Mouse (Mus musculus) cerebellum, postnatal 25 days (tissue): ENCODE data around the gene Usp32.

Source experiments
- DNase-seq, 2 experiments: peaks; one replicate each; pipeline ENCODE4 v3.0.0; 2021; ENCODE audit warnings: mixed read lengths in 2 of 2

Usp32 gene

DNA sequence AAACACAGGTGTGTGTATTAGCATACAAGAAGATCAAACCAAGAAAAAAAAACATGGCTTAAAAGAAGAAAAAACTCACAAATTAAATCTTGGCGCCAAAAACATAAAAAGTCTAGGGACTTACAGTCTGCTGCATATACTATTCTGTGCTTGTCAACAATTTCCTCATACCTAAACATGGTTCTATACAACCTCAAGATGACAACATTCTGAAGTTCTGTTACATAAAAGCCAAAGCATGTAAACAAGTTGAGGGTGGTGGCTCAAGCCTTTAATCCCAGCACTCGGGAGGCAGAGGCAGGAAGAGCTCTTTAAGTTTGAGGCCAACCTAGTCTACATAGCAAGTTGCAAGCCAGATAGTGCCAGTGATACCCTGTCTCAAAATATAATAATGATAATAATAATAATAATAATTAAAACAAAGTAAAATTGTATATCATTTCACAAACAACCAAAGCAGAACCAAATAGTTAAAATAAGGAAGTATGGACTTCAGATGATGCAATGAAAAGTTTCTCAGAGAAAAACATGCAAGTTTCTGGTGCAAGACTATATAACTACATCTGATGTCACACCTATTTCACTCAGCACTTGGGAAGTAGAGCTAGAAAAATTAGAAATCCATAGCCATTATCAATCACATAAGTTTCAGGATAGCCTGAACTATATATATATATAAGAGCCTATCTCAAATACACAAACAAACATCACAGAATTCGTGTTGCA is 16.5 kb downstream of the Usp32 start:
- no peak for DNase-seq

DNA sequence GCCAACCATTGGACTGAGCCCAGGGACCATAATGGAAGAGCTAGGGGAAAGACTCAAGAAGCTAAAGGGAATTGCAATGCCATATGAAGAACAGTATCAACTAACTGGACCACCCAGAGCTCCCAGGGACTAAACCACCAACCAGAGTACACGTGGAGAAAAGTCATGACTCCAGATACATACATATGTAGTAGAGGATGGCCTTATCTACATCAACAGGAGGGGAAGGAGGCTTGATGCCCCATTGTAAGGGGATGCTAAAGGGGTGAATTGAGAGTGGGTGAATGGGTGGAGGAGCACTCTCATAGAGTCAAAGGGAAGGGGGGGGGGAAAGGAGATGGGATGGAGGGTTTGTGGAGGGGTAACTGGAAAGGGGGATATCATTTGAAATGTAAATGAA is 17.9 kb downstream of the Usp32 start:
- no peak for DNase-seq

DNA sequence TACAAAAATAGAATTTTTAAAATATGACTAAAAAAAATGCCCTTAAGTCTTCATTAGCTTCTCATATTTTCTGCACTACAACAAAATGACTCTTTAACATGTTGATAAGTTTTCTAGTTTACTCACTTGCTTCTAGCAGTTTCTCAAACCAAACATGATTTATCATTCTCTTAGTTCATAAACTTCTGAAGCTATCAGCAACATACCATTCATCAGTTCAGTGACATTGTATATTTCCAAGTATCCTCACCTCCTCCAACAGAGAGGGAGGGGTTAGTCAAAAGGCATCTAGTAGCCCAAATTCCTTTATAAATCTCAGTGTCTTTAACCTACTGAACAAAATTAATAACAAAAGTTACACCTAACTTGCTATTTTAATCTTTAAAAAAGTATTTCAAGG is 22.8 kb downstream of the Usp32 start:
- DNase-seq, result no peak

DNA sequence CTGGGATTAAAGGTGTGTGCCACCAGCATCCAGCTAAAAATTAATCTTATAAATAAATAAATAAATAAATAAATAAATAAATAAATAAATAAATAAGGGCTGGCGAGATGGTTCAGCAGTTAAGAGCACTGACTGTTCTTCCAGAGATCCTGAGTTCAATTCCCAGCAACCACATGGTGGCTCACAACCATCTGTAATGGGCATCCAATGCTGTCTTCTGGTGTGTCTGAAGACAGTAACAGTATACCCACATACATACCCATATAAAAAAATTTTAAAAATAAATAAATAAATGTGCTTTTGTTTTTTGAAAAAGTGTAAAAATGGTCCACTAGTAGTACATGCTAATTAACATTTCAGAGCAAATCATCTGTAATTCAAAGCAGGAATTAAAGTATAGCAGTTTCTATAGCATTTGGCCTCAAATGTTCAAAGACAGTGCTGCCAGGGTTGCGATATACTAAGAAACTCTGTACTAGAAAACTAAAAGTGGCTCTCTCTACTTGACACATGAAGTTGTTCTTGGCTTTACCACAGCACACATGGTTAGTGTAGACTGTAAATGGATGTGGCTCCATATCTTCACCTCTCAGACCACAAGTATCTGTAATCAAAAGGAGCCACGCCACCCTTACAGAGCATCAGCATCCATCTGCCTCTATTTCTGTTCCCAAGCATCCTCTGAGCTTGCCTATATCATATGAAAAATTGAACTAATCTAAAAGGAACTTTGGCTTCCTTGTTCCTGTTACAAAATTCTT is 23.7 kb downstream of the Usp32 start:
- DNase-seq, result no peak

DNA sequence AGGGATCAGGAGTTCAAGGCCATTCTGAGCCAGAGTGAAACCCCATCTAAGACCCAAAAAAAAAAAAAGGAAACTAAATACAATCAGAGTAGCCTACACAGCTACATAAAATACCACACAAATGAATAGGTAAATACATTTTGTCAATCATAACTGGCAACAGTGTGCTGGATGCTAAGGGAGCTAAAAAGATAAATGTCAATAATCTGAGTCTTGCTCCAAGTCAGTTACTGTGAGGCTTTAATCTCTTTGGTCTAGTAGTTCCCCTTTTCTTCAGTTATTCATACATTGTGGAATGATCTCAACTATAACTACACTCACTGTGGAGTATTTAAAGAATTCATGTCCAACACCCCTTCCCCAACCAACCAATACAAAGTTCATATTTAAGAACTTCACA is 30.0 kb downstream of the Usp32 start:
- DNase-seq, result no peak

DNA sequence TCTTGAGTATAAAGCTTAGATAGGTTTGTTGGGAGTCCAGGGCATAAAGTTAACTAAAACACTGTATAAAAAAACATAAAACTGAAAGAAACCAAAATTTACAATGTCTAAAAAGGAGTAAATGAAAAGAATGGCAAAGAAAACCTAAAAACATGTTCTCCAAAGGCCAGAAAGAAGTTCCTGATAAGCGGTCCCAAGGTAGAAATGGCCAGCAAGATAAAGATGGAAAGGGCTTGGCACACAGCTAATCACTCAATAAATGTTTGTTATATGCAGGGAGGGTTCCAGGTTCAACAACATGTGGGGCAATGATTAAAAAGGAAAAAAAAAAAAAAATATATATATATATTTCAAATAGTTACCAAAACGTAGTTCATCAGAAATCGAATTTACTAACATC is 32.7 kb downstream of the Usp32 start:
- DNase-seq, result no peak

DNA sequence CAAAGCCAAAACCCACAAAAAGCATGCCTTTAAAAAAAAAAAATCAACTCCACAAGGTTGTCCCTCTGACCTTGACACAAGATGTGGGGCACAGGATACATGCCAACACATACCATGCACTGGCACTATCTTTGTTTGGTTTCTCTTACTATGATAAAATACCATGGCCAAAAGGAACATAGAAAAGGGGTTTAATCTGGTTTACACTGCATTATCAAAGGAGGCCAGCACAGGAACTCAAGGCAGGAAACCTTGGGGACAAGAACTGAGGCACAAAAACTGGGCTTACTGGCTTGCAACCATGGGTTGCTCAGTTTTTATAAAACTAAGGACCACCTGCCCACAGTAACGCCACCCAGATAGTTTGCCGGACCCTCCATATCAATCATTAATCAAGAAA is 34.1 kb downstream of the Usp32 start:
- DNase-seq, result no peak

DNA sequence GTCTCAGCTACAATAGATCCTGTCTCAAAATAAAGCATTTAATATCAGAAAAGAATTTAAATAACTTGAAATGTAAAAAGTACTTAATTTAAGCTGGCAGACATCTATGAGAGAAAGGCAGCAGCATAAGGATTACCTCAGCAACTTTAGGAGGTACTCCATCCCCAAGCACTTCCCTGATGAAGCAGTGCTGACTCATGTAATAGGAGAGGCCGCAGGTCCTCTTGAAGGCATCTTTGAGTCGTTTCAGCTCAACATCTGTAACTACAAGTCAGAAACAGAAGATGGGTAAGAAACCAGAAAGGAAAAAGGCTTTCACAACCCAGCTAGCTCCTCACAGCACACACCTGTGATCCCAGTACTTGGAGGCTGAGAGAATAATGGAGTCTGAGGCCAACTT is 36.2 kb downstream of the Usp32 start:
- DNase-seq, result no peak

DNA sequence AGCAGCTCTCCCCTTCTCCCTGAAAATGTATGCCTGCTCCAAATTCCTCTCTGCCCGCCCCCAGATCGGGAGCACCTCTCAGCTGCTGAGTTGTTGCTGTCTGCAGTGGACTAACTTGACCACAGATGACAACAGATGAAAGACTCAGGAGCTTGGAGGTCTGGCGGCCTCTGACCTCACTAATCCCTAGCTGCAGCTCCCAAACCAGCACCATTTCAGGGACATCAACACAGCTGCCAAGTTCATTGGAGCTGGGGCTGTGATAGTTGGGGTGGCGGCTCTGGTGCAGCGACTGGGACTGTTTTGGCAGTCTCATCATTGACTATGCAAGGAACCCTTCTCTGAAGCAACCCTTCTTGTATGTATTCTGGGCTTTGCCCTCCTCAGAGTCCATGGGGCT is 44.8 kb downstream of the Usp32 start:
- no peak for DNase-seq

DNA sequence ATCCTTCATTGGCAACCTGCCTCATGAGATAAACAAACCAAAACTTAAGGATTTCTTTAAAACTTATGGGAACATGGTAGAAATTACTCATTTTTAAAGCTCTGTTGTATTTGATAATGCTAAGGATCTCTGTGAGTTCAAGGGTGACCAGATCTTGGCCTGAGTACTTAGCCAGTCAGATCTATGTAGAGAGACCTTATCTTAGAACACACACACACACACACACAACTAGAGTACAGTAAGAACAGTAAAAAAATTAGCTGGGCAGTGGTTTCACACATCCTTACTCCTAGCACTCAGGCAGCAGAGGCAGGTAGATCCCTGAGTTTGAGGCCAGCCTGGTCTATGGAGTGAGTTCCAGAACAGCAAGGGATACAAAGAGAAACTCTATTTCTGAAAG is 53.7 kb downstream of the Usp32 start:
- no peak for DNase-seq

DNA sequence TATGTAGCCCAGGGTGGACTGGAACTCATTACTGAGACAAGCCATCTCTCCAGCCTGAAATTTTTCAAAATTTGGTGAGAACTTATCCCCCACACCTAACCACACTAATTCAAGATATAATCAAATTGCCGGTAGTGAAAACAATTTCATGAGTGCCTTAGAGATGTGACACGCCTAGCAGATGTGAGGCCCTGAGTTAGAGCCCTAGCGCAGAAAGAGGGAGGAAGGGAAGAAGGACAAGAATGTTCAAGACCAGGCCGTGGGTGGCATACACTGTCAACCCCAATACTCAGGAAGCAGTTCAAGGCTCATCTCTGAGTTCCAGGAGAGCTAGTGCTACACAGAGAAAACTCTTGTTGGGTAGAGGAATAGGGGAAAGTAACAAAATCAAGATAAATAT is 72.1 kb downstream of the Usp32 start:
- no peak for DNase-seq

DNA sequence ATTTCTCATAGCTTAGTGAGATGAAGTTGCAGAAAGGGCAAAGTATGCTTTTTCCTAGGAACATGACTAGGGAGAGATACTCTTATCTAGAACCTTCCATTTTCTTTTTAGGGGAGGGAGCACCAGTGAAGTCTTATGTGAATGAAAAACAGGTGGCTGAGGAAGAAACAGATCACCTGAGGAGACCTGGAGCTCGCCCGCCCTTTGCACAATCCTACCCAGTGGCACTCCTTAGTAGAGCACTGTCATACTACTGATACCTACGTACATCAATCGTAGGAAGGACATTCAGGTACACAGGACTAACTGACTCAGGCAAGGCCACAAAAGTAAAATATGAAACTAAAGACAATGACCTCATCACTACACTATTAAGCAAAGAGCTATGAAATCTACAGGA is 81.4 kb downstream of the Usp32 start:
- no peak for DNase-seq

DNA sequence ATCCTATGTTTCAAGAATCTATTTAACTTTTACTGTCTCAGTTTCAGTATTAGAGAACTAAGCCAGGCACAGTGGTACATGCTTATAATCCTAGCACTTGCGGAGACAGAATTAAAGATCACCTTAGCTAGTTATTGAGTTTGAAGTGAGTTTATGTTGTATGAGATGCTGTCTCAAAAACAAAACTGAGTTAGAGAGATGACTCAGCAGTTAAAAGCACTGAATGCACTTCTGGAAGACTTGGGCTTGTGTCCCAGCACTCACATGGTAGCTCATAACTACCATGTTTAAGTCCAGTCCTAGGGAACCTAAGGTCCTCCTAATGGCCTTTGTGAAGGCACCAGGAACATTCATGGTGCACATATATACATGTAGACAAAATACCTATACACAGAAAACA is 82.4 kb downstream of the Usp32 start:
- no peak for DNase-seq

DNA sequence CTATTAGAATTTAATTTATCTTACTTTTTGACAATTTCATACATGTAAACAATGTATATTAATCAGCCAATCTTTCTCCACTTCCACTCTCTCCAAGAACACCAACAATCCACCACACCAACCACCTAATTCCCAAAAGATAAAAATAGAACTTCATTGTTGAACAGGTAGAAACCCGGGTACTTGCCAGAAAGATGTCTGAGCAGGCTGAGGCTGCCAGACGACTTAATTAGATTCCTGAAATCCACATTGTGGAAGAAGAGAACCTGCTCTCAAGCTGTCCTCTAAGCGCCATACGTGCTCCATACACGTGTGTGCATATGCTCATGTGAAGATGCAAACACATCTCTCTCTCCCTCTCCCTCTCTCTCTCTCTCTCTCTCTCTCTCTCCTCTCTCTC is 83.1 kb downstream of the Usp32 start:
- DNase-seq, result peak; percentile 33 to 61

DNA sequence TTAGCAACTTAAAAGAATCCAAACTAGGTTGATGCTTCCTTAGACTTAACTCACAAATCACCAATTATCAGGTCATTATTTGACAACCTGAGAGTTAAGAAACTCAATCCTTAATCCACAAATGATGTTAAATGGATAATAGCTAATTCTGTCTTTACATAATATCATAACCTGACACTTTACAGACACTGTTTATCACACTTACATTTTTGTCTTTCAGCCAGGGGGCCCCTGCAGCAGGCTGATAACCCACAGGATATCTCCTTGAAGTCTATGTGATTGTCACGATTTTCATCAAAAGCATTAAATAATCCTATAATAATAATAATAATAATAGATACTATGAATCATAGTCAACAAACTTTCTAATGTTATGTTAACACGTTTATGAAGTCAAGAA is 84.4 kb downstream of the Usp32 start:
- DNase-seq, result no peak

DNA sequence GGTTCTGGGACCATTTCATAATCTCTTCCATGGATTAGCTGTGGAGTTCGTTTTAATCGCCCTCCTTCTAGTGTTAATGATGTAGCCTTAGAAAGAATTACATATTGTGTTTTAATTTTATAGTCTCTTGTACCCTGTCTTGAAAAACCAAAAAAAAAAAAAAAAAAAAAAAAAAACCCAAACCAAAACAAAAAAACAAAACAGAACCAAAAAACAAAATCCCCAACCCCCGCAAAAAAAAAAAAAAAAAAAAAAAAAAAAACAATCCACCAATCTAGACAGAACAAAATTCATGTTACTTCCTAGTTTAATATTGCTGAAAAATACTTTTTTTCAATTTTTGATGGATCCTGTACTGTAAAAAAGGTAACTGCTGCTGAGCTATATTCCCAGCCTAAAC is 100.7 kb downstream of the Usp32 start:
- DNase-seq, result no peak

DNA sequence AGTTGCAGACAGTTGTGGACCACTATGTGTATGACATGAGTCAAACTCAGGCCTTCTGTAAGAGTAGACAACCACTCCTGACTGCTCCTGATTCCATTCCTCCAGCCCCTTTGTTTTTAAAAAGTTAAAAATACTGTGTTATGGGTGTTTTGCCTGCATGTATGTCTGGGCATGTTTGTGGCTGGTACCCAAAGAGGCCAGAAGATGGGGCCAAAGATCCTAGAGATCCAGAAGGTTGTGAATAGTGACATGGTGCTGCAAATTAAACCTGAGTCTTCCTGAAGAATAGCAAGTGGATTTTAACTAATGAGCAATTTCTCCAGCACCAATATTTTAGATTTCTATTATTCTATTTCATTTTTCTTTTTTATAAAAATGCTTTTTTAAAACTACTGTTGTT is 126.8 kb downstream of the Usp32 start:
- DNase-seq, result no peak

DNA sequence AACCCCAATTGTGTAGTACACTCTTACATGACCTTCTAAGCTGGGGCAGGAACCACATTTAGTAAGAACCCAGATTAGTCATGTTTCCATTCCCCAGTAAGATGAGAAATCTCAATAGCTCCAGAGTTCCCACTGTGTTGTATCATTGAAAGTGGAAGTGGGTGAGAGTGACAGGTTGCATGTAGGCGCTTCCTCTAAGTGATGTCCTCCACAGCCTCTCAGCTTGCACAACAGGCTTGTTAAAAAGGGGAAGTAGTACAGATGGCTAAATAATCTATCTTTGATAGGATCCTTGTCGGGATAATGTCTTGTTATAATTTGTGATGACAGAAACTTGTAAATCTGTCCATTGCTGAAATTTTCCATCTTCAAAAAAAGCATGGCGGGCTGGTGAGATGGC is 136.4 kb downstream of the Usp32 start:
- DNase-seq, result no peak

DNA sequence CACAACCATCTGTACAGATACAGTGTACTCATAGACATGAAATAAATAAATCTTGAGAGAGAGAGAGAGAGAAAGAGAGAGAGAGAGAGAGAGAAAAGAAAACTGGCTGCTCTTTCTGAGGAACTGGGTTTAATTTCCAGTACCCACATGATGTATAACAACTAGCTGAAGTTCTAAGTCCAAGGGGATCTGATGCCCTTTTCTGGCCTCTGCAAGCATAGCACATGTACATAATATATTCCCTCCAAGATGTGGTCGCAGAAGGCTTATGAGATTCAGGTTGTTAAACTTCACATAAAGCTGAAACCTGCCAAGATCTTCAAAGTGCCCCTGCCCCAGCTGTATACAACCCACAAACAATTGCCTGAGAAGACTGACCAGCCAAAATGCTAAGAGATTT is 144.7 kb downstream of the Usp32 start:
- no peak for DNase-seq

DNA sequence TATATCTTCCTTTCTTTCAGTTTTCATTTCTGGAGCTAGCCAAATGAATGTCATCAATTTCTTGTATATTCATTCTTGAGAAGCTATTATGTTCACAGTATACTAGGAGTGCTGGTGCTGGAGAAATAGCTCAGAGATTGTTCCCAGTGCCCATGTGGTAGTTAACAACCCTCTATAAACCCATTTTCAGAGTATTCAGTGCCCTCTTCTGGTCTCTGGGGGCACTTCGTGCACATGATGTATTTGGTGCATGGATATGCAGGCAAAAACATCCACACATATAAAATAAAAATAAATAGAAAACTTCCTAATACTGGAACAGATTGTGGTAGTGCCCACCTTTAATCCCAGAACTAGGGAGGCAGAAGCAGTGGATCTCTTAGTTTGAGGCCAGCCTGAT is 147.0 kb downstream of the Usp32 start:
- peak in 1 of 2 experiments; percentile 28 for DNase-seq

DNA sequence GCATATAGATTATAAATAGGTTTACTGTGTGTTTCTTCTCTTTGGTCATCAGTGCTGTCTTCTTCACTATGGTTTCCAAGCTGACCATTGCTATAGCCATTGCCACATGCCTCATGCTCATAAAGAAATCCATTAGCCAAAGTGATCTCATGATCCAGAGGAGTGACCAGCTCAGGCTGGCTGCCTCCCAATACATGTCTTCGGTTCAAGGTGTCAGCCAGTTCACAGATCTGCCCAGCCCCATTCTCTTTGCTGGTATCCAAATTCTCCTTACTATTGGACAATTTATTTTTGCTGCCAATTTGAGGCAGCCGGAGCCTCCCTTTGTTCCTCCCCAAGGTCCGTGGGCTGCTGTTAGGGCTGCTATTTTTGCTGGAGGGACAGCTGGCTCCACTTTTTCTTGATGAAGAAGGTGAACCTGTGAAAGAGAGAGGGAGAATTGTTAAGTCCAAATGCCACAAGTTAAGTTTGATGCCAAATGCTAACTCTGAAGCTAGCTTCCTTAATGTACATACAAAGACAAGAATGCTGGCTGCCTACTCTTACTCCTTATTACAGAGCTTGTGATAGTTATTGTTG is 151.5 kb downstream of the Usp32 start:
- DNase-seq, result no peak

DNA sequence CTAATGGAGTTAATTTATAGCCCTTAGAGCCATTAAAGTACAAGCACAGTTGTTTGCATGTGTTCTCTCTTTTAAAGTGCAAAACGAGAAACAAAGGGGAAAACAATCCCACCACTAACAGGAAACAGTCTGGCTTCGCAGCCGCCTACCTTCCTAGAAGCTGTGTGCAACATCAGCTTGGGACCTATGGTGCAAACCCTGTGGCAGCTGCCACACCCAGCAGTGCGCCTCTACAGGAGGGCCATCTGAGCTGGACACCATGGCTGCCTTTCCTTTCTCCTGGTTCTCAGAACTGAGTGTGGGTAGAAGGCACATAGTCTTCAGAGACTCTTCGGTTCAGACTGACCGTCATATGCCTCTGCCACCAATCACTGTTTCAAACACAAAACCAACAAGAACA is 154.5 kb downstream of the Usp32 start:
- DNase-seq, result no peak

DNA sequence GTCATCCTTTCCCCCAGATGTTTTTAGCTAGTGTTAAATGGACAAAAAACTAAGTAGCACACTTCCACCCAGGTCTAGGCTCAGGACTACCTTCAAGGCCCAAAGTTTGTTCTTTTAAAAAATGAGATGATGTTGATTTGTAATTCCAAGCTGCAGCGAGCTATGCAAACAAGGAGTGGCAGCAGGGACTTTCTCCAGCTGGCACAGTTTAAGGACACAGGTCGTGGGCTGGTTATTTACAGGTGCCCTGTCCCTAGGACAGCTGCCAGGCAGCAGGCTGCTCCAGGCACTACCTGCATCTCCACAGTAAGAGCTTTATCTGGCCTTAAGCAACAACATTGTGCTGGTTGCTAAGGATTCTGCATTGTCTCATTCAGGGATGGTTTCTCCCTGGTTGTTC is 159.3 kb downstream of the Usp32 start:
- DNase-seq, result no peak

DNA sequence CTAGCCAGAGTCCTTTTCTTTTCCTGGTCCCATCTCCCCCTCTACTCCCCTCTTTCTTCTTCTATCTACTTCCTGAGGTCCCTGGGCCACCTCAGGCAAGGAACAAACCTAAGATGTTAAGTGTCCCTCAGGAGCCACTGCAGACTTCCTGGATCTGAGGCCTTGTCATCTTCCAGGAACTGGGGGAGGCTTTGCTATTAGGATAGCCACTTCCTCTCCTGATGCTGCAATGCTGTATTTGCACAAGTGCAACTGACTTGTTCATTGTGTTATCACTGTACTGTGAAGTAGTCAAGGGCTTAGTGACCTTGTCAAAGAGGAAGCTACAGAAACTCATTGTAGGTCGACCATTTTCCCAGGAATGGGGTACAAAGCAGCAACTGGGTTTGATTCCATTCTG is 160.6 kb downstream of the Usp32 start:
- no peak for DNase-seq
